Comparison of ENCODE assay signal across 8 mouse cellular contexts in genomic region chr10:59323100-59323487, GRCm38 (mm10). TPM values are rescaled to one million over a fixed set of nuclear protein-coding genes. Genes with fewer than 3 reads are reported as not detected.
DNase-seq lines count a peak whose midpoint lies in the region; ATAC-seq and TF ChIP-seq lines count a peak whose summit lies in the region.

TSS of gene P4ha1 (plus strand) at chr10:59323296.

- H3K27ac ChIP-seq in forebrain, embryonic 10.5 days, result peak within 1 kb of the TSS; percentile 98
- peak within 1 kb of the TSS; percentile 99 for H3K27ac ChIP-seq in heart, embryonic 15.5 days
- peak within 1 kb of the TSS; percentile 55 for H3K27ac ChIP-seq in liver, embryonic 14.5 days
- peak within 1 kb of the TSS; percentile 85 for H3K27ac ChIP-seq in neural tube, embryonic 11.5 days (ENCODE audit: low read depth, low read length)
- H3K27ac ChIP-seq in stomach, postnatal 0 days (replicated peaks), result peak within 1 kb of the TSS; percentile 91

- no peak for TF ChIP-seq EP300 in liver, embryonic 14.5 days (IDR thresholded peaks at IDR 0.05; ENCODE audit: low read depth)
- no peak for TF ChIP-seq EP300 in stomach, postnatal 0 days (optimal IDR thresholded peaks at IDR 0.05)

- peak within 1 kb of the TSS; percentile 93 for H3K9ac ChIP-seq in heart, embryonic 15.5 days
- peak within 1 kb of the TSS; percentile 85 for H3K9ac ChIP-seq in liver, embryonic 14.5 days (replicated peaks)
- H3K9ac ChIP-seq in neural tube, embryonic 11.5 days (ENCODE audit: low read length), result peak within 1 kb of the TSS; percentile 76
- H3K9ac ChIP-seq in stomach, postnatal 0 days (ENCODE audit: low read length), result peak within 1 kb of the TSS; percentile 88

- peak within 1 kb of the TSS; percentile 89 for H3K4me2 ChIP-seq in heart, embryonic 15.5 days
- peak within 1 kb of the TSS; percentile 95 for H3K4me2 ChIP-seq in liver, embryonic 14.5 days (ENCODE audit: low read depth)
- H3K4me2 ChIP-seq in neural tube, embryonic 11.5 days (ENCODE audit: low read depth), result peak within 1 kb of the TSS; percentile 70
- H3K4me2 ChIP-seq in stomach, postnatal 0 days (replicated peaks; ENCODE audit: low read depth), result peak within 1 kb of the TSS; percentile 63

- H3K27me3 ChIP-seq in forebrain, embryonic 10.5 days (ENCODE audit: poor library complexity, severe bottlenecking), result no peaks in the 10 kb centered on the region
- H3K27me3 ChIP-seq in heart, embryonic 15.5 days, result no peaks in the 10 kb centered on the region
- no peaks in the 10 kb centered on the region for H3K27me3 ChIP-seq in liver, embryonic 14.5 days (ENCODE audit: control insufficient read depth, insufficient read depth, low read length)
- H3K27me3 ChIP-seq in neural tube, embryonic 11.5 days (ENCODE audit: control insufficient read depth, insufficient read depth, low read length), result no peaks in the 10 kb centered on the region
- H3K27me3 ChIP-seq in stomach, postnatal 0 days (ENCODE audit: control insufficient read depth, insufficient read depth, low read length), result no peaks in the 10 kb centered on the region

- peaks cover 8% of the 10 kb centered on the region for H3K36me3 ChIP-seq in forebrain, embryonic 10.5 days (replicated peaks)
- no peaks in the 10 kb centered on the region for H3K36me3 ChIP-seq in heart, embryonic 15.5 days
- no peaks in the 10 kb centered on the region for H3K36me3 ChIP-seq in liver, embryonic 14.5 days (replicated peaks; ENCODE audit: control insufficient read depth, insufficient read depth, low read depth)
- H3K36me3 ChIP-seq in neural tube, embryonic 11.5 days (ENCODE audit: control insufficient read depth, insufficient read depth, low read length), result no peaks in the 10 kb centered on the region
- H3K36me3 ChIP-seq in stomach, postnatal 0 days (ENCODE audit: control insufficient read depth, insufficient read depth, low read length), result no peaks in the 10 kb centered on the region

- peak; percentile 79 for DNase-seq in c-Kit-negative CD71-positive TER-119-positive erythroid progenitor cells, embryonic 14.5 days (ENCODE audit: low read depth, low spot score)
- DNase-seq in forebrain, embryonic 10.5 days (ENCODE audit: extremely low spot score, low spot score), result peak; percentile 98
- DNase-seq in kidney, postnatal 25 days, result peak; percentile 99 to 100
- DNase-seq in liver, embryonic 14.5 days (ENCODE audit: low read depth in 3 of 3, low spot score in 3 of 3), result peak; percentile 82 to 89 (median 88)
- peak; percentile 100 for DNase-seq in neural tube, embryonic 11.5 days (ENCODE audit: low spot score)
- DNase-seq in stomach, postnatal 0 days (ENCODE audit: low spot score), result peak; percentile 99

- H3K4me3 ChIP-seq in forebrain, embryonic 10.5 days, result peak within 1 kb of the TSS; percentile 87
- peak within 1 kb of the TSS; percentile 80 for H3K4me3 ChIP-seq in heart, embryonic 15.5 days
- peak within 1 kb of the TSS; percentile 81 to 87 for H3K4me3 ChIP-seq in liver, embryonic 14.5 days (ENCODE audit: insufficient read depth in 1 of 2, low read depth in 2 of 2, low read length in 2 of 2)
- H3K4me3 ChIP-seq in neural tube, embryonic 11.5 days (ENCODE audit: low read depth, low read length), result peak within 1 kb of the TSS; percentile 54
- peak within 1 kb of the TSS; percentile 90 for H3K4me3 ChIP-seq in stomach, postnatal 0 days (ENCODE audit: low read depth, low read length)

- WGBS in forebrain, embryonic 10.5 days, result under 1% methylated on average over 39 of the region's 39 CpGs
- WGBS in heart, embryonic 15.5 days, result 0% methylated on average over 39 of the region's 39 CpGs
- WGBS in liver, embryonic 14.5 days (ENCODE audit: insufficient replicate concordance), result under 1% methylated on average over 39 of the region's 39 CpGs
- WGBS in neural tube, embryonic 11.5 days, result under 1% methylated on average over 29 of the region's 39 CpGs
- under 1% methylated on average over 35 of the region's 39 CpGs for WGBS in stomach, postnatal 0 days

- TF ChIP-seq CTCF in liver, embryonic 14.5 days (IDR thresholded peaks at IDR 0.05; ENCODE audit: low read depth), result peak; percentile 85
- peak; percentile 87 for TF ChIP-seq CTCF in stomach, postnatal 0 days (IDR thresholded peaks at IDR 0.05; ENCODE audit: low read depth)

- peak; percentile 86 for ATAC-seq in CD4-positive, CD25-positive, alpha-beta regulatory T cell, adult 4 months
- ATAC-seq in heart, embryonic 15.5 days (replicated peaks; ENCODE audit: insufficient number of reproducible peaks, insufficient read depth, low FRiP score, low read depth), result peak; percentile 99
- ATAC-seq in liver, embryonic 14.5 days (ENCODE audit: insufficient read depth), result peak; percentile 97
- ATAC-seq in neural tube, embryonic 11.5 days (ENCODE audit: insufficient read depth, low FRiP score, low TSS enrichment), result peak; percentile 97
- ATAC-seq in stomach, postnatal 0 days (ENCODE audit: low FRiP score, low TSS enrichment), result peak; percentile 100

- H3K4me1 ChIP-seq in forebrain, embryonic 10.5 days, result peaks cover 53% of the 10 kb centered on the region
- peaks cover 24% of the 10 kb centered on the region for H3K4me1 ChIP-seq in heart, embryonic 15.5 days (replicated peaks)
- H3K4me1 ChIP-seq in liver, embryonic 14.5 days (replicated peaks; ENCODE audit: control insufficient read depth in 2 of 2, insufficient read depth in 2 of 2, low read length in 1 of 2), result peaks cover 7 to 9% of the 10 kb centered on the region in 2 experiments
- peaks cover 6% of the 10 kb centered on the region for H3K4me1 ChIP-seq in neural tube, embryonic 11.5 days (ENCODE audit: control insufficient read depth, insufficient read depth, low read length)
- no peaks in the 10 kb centered on the region for H3K4me1 ChIP-seq in stomach, postnatal 0 days (replicated peaks; ENCODE audit: control insufficient read depth, insufficient read depth)

- H3K9me3 ChIP-seq in forebrain, embryonic 10.5 days, result no peaks in the 10 kb centered on the region
- no peaks in the 10 kb centered on the region for H3K9me3 ChIP-seq in heart, embryonic 15.5 days (replicated peaks)
- no peaks in the 10 kb centered on the region for H3K9me3 ChIP-seq in liver, embryonic 14.5 days (ENCODE audit: control insufficient read depth, low read length)
- no peaks in the 10 kb centered on the region for H3K9me3 ChIP-seq in neural tube, embryonic 11.5 days (ENCODE audit: control insufficient read depth, low read length)
- no peaks in the 10 kb centered on the region for H3K9me3 ChIP-seq in stomach, postnatal 0 days (ENCODE audit: control insufficient read depth, low read length)

RNA-seq across cellular contexts. Expression of gene P4ha1, which starts in this region (rescaled TPM):
- 10 to 100 TPM; 53.7 to 54.3 TPM for polyA plus RNA-seq in CD4-positive, CD25-positive, alpha-beta regulatory T cell, adult 4 months (2017; shearing (Covaris generic))
- polyA plus RNA-seq in forebrain, embryonic 10.5 days (2016; fragmentation: Nextera tagmentation; extraction: Ambion mirVana), result 42.0 and 52.5 TPM in 2 replicates
- 51.2 and 54.3 TPM in 2 replicates for polyA plus RNA-seq in heart, embryonic 15.5 days (2015; fragmentation: Nextera tagmentation; extraction: Ambion mirVana)
- polyA plus RNA-seq in liver, embryonic 14.5 days (2012; rRNA removed), result 3.9 and 5.1 TPM in 2 replicates
- 9.3 and 9.6 TPM in 2 replicates for polyA plus RNA-seq in liver, embryonic 14.5 days (2014; fragmentation: Nextera tagmentation; extraction: Ambion mirVana)
- polyA plus RNA-seq in neural tube, embryonic 11.5 days (2014; fragmentation: Nextera tagmentation; extraction: Ambion mirVana), result 52.5 and 56.1 TPM in 2 replicates
- 13.9 and 17.9 TPM in 2 replicates for polyA plus RNA-seq in stomach, postnatal 0 days (2015; fragmentation: Nextera tagmentation; extraction: Ambion mirVana)

Comparison
In these comparisons a context has a peak if more than half of its experiments do, and no peak if none do; other contexts are left out.
1. Peak in every context shown above with its lines: DNase-seq, ATAC-seq, H3K4me3 ChIP-seq and H3K27ac ChIP-seq.